Mouse (Mus musculus) stomach, postnatal 0 days (tissue): ENCODE data around the gene Wipf2.

Experiments used
- CTCF ChIP-seq: IDR thresholded peaks from 2 replicates; pipeline ENCODE4 v1.5.1; 2016; ENCODE audit warnings: antibody characterized with exemption, low read depth, mild to moderate bottlenecking, moderate library complexity
- EP300 ChIP-seq: optimal IDR thresholded peaks from 2 replicates; pipeline ENCODE3; 2016; ENCODE audit warnings: antibody characterized with exemption

- TF ChIP-seq CTCF (no peak), EP300 (no peak)
Observed at GRCm38 (mm10) chr11:98892426-98892825, 29.0 kb downstream of the Wipf2 start.
